Mouse (Mus musculus): Measurements from ENCODE around the gene Ncln. TPM values are rescaled to one million over a fixed set of nuclear protein-coding genes. Genes with fewer than 3 reads are reported as not detected.

The Ncln gene
- polyA plus RNA-seq, 1 experiment from 2014 or later: 81.9 TPM

- H3K36me3 ChIP-seq: peaks cover 15% of the 10 kb centered on the region
- H3K27ac ChIP-seq: no peak overlapping the region
- H3K9me3 ChIP-seq: no peaks in the 10 kb centered on the region
- H3K27me3 ChIP-seq: no peaks in the 10 kb centered on the region
- peaks cover 22% of the 10 kb centered on the region for H3K4me1 ChIP-seq
- WGBS: 37% methylated on average over 4 of the region's 4 CpGs
- peak overlapping the region; percentile 15; the same call in 1 of the 2 replicates for H3K9ac ChIP-seq
- peak overlapping the region; percentile 90 for H3K4me3 ChIP-seq
- peak overlapping the region; percentile 45 for H3K4me2 ChIP-seq (replicated peaks)
- no peak for ATAC-seq (ENCODE audit: insufficient number of reproducible peaks, insufficient read depth, low FRiP score, low TSS enrichment)
These were observed 777 bp upstream of the Ncln start for GRCm38 (mm10) chr10:81496969-81497368.

- peak overlapping the region; percentile 90 for H3K4me3 ChIP-seq
- H3K36me3 ChIP-seq: peaks cover 27% of the 10 kb centered on the region
- H3K9ac ChIP-seq: peak overlapping the region; percentile 88
- H3K9me3 ChIP-seq: no peaks in the 10 kb centered on the region
- peaks cover 22% of the 10 kb centered on the region for H3K4me1 ChIP-seq
- no peak for ATAC-seq (ENCODE audit: insufficient number of reproducible peaks, insufficient read depth, low FRiP score, low TSS enrichment)
- H3K27ac ChIP-seq: no peak overlapping the region; the same call in 1 of the 2 replicates
- H3K4me2 ChIP-seq (replicated peaks): peak overlapping the region; percentile 97
- H3K27me3 ChIP-seq: no peaks in the 10 kb centered on the region
- 2% methylated on average over 41 of the region's 41 CpGs for WGBS
These were observed 452 bp downstream of the Ncln start for GRCm38 (mm10) chr10:81495616-81496263.

GRCm38 (mm10) chr10:81495151-81495550 lies 1.0 kb downstream of the Ncln start:
- peaks cover 22% of the 10 kb centered on the region for H3K4me1 ChIP-seq
- peaks cover 33% of the 10 kb centered on the region for H3K36me3 ChIP-seq
- peak overlapping the region; percentile 90 for H3K4me3 ChIP-seq
- H3K4me2 ChIP-seq (replicated peaks): peak overlapping the region; percentile 97
- 78% methylated on average over 6 of the region's 6 CpGs for WGBS
- H3K27me3 ChIP-seq: no peaks in the 10 kb centered on the region
- H3K9me3 ChIP-seq: no peaks in the 10 kb centered on the region
- H3K27ac ChIP-seq: no peak overlapping the region
- no peak for ATAC-seq (ENCODE audit: insufficient number of reproducible peaks, insufficient read depth, low FRiP score, low TSS enrichment)
- peak overlapping the region; percentile 88 for H3K9ac ChIP-seq

GRCm38 (mm10) chr10:81494260-81495041 lies 1.7 kb downstream of the Ncln start:
- Histone ChIP-seq H3K9ac (peak overlapping the region; percentile 88; the same call in 1 of the 2 replicates), H3K4me2 (replicated peaks) (peak overlapping the region; percentile 97), H3K36me3 (peaks cover 40% of the 10 kb centered on the region), H3K4me3 (peak overlapping the region; percentile 90), H3K27me3 (no peaks in the 10 kb centered on the region), H3K9me3 (no peaks in the 10 kb centered on the region), H3K27ac (no peak overlapping the region), H3K4me1 (peaks cover 22% of the 10 kb centered on the region)
- 90% methylated on average over 11 of the region's 11 CpGs for WGBS
- ATAC-seq (ENCODE audit: insufficient number of reproducible peaks, insufficient read depth, low FRiP score, low TSS enrichment): no peak

- Histone ChIP-seq H3K27ac (no peak overlapping the region), H3K9me3 (no peaks in the 10 kb centered on the region), H3K9ac (no peak overlapping the region), H3K4me2 (replicated peaks) (no peak overlapping the region), H3K27me3 (no peaks in the 10 kb centered on the region), H3K4me1 (peaks cover 22% of the 10 kb centered on the region), H3K36me3 (peaks cover 47% of the 10 kb centered on the region), H3K4me3 (no peak overlapping the region)
- no peak for ATAC-seq (ENCODE audit: insufficient number of reproducible peaks, insufficient read depth, low FRiP score, low TSS enrichment)
- 84% methylated on average over 8 of the region's 8 CpGs for WGBS
These were observed 2.5 kb downstream of the Ncln start for GRCm38 (mm10) chr10:81493601-81494220.

- ATAC-seq (ENCODE audit: insufficient number of reproducible peaks, insufficient read depth, low FRiP score, low TSS enrichment): no peak
- no peak overlapping the region for H3K4me2 ChIP-seq (replicated peaks)
- H3K9ac ChIP-seq: no peak overlapping the region
- WGBS: 75% methylated on average over 11 of the region's 11 CpGs
- no peaks in the 10 kb centered on the region for H3K9me3 ChIP-seq
- H3K4me1 ChIP-seq: peaks cover 22% of the 10 kb centered on the region
- no peak overlapping the region for H3K4me3 ChIP-seq
- H3K36me3 ChIP-seq: peaks cover 57% of the 10 kb centered on the region
- H3K27ac ChIP-seq: no peak overlapping the region
- H3K27me3 ChIP-seq: no peaks in the 10 kb centered on the region
These were observed 3.5 kb downstream of the Ncln start for GRCm38 (mm10) chr10:81492606-81493240.

GRCm38 (mm10) chr10:81491018-81491417 lies 5.2 kb downstream of the Ncln start:
- Histone ChIP-seq H3K9ac (no peak overlapping the region), H3K4me3 (no peak overlapping the region), H3K36me3 (peaks cover 73% of the 10 kb centered on the region), H3K4me2 (replicated peaks) (no peak overlapping the region), H3K4me1 (peaks cover 22% of the 10 kb centered on the region), H3K27me3 (no peaks in the 10 kb centered on the region), H3K9me3 (no peaks in the 10 kb centered on the region), H3K27ac (no peak overlapping the region)
- ATAC-seq (ENCODE audit: insufficient number of reproducible peaks, insufficient read depth, low FRiP score, low TSS enrichment): no peak
- 92% methylated on average over 9 of the region's 9 CpGs for WGBS

- no peak overlapping the region for H3K27ac ChIP-seq
- H3K9me3 ChIP-seq: no peaks in the 10 kb centered on the region
- H3K4me3 ChIP-seq: no peak overlapping the region
- H3K27me3 ChIP-seq: no peaks in the 10 kb centered on the region
- no peak for ATAC-seq (ENCODE audit: insufficient number of reproducible peaks, insufficient read depth, low FRiP score, low TSS enrichment)
- H3K4me2 ChIP-seq (replicated peaks): no peak overlapping the region
- WGBS: 89% methylated on average over 14 of the region's 14 CpGs
- H3K9ac ChIP-seq: no peak overlapping the region
- H3K36me3 ChIP-seq: peaks cover 73% of the 10 kb centered on the region
- peaks cover 15% of the 10 kb centered on the region for H3K4me1 ChIP-seq
These were observed 6.3 kb downstream of the Ncln start for GRCm38 (mm10) chr10:81489941-81490340.

- Histone ChIP-seq H3K4me3 (no peak overlapping the region), H3K27ac (no peak overlapping the region), H3K4me2 (replicated peaks) (no peak overlapping the region), H3K36me3 (peaks cover 69% of the 10 kb centered on the region), H3K9ac (no peak overlapping the region), H3K9me3 (no peaks in the 10 kb centered on the region), H3K4me1 (no peaks in the 10 kb centered on the region), H3K27me3 (peaks cover under 1% of the 10 kb centered on the region; the same call in 1 of the 2 replicates)
- 86% methylated on average over 11 of the region's 11 CpGs for WGBS
- no peak for ATAC-seq (ENCODE audit: insufficient number of reproducible peaks, insufficient read depth, low FRiP score, low TSS enrichment)
These were observed 8.1 kb downstream of the Ncln start for GRCm38 (mm10) chr10:81488081-81488480.

GRCm38 (mm10) chr10:81486496-81486895 lies 9.7 kb downstream of the Ncln start:
- Histone ChIP-seq H3K9me3 (no peaks in the 10 kb centered on the region), H3K4me1 (peaks cover 4% of the 10 kb centered on the region; the same call in 1 of the 2 replicates), H3K27ac (no peak overlapping the region), H3K4me2 (replicated peaks) (no peak overlapping the region), H3K9ac (no peak overlapping the region), H3K27me3 (peaks cover 17% of the 10 kb centered on the region), H3K4me3 (no peak overlapping the region), H3K36me3 (peaks cover 53% of the 10 kb centered on the region)
- WGBS: 84% methylated on average over 10 of the region's 10 CpGs
- ATAC-seq (ENCODE audit: insufficient number of reproducible peaks, insufficient read depth, low FRiP score, low TSS enrichment): no peak

GRCm38 (mm10) chr10:81485479-81486018 lies 10.6 kb downstream of the Ncln start:
- no peak for ATAC-seq (ENCODE audit: insufficient number of reproducible peaks, insufficient read depth, low FRiP score, low TSS enrichment)
- Histone ChIP-seq H3K36me3 (peaks cover 44% of the 10 kb centered on the region), H3K9me3 (no peaks in the 10 kb centered on the region), H3K4me2 (replicated peaks) (no peak overlapping the region), H3K27me3 (peaks cover 26% of the 10 kb centered on the region), H3K4me1 (peaks cover 4% of the 10 kb centered on the region; the same call in 1 of the 2 replicates), H3K9ac (no peak overlapping the region), H3K27ac (no peak overlapping the region), H3K4me3 (no peak overlapping the region)
- 70% methylated on average over 7 of the region's 7 CpGs for WGBS
